Mouse (Mus musculus) 416B (cell line): ENCODE results near the gene Neu1.
"Not testable (repeated sequence)": the region's sequence is repeated elsewhere in the genome, so short reads cannot be mapped to it uniquely, and the experiment has no call there.

Experiments used
- DNase-seq: peaks from one replicate; pipeline ENCODE4 v3.0.0; 2011; ENCODE audit warnings: low read depth

Gene Neu1

GRCm38 (mm10) chr17:34931061-34931734, at the start of gene Neu1:
Neu1 (plus strand) TSS chr17:34931253.
- peak; percentile 99 for DNase-seq

- DNase-seq: no peak
These were observed 49.3 kb upstream of the Neu1 start, which contains the start of gene Gm20547 for GRCm38 (mm10) chr17:34881683-34882310. Gm20547 (minus strand) TSS chr17:34882042.

- peak; percentile 37 for DNase-seq
These were observed 47.7 kb upstream of the Neu1 start for GRCm38 (mm10) chr17:34883332-34883731.

- no peak for DNase-seq
These were observed 46.3 kb upstream of the Neu1 start for GRCm38 (mm10) chr17:34884704-34885103.

- no peak for DNase-seq
These were observed 45.4 kb upstream of the Neu1 start for GRCm38 (mm10) chr17:34885615-34886014.

- peak; percentile 75 for DNase-seq
These were observed 43.1 kb upstream of the Neu1 start for GRCm38 (mm10) chr17:34887942-34888341.

- DNase-seq: no peak
These were observed 40.8 kb upstream of the Neu1 start for GRCm38 (mm10) chr17:34890074-34890743.

- peak; percentile 40 for DNase-seq
These were observed 39.7 kb upstream of the Neu1 start for GRCm38 (mm10) chr17:34891377-34891776.

- DNase-seq: no peak
These were observed 37.8 kb upstream of the Neu1 start for GRCm38 (mm10) chr17:34893072-34893824.

- DNase-seq: peak; percentile 96
These were observed 36.9 kb upstream of the Neu1 start for GRCm38 (mm10) chr17:34894074-34894597.

- peak; percentile 38 for DNase-seq
These were observed 36.1 kb upstream of the Neu1 start for GRCm38 (mm10) chr17:34894801-34895530.

- no peak for DNase-seq
These were observed 35.3 kb upstream of the Neu1 start for GRCm38 (mm10) chr17:34895724-34896123.

- DNase-seq: peak; percentile 71
These were observed 34.7 kb upstream of the Neu1 start for GRCm38 (mm10) chr17:34896366-34896765.

- DNase-seq: peak; percentile 72
These were observed 33.5 kb upstream of the Neu1 start for GRCm38 (mm10) chr17:34897373-34898159.

- DNase-seq: peak; percentile 80
These were observed 32.9 kb upstream of the Neu1 start, which contains the start of the genes C2 and Ehmt2 for GRCm38 (mm10) chr17:34898160-34898586. C2 (minus strand) TSS chr17:34898265. Ehmt2 (plus strand) TSS chr17:34898469.

GRCm38 (mm10) chr17:34898706-34899052, 32.4 kb upstream of the Neu1 start:
- DNase-seq: no peak

- DNase-seq: peak; percentile 68
These were observed 31.8 kb upstream of the Neu1 start for GRCm38 (mm10) chr17:34899053-34899889.

- DNase-seq: peak; percentile 79
These were observed 31.2 kb upstream of the Neu1 start for GRCm38 (mm10) chr17:34899890-34900243.

- DNase-seq: peak; percentile 23
These were observed 30.2 kb upstream of the Neu1 start for GRCm38 (mm10) chr17:34900826-34901225.

- not testable (repeated sequence) for DNase-seq
These were observed 29.1 kb upstream of the Neu1 start for GRCm38 (mm10) chr17:34901948-34902347.
